Mouse (Mus musculus) liver, embryonic 14.5 days (tissue): ENCODE measurements around the gene Pcolce2.

Source experiments
- CTCF ChIP-seq: IDR thresholded peaks from 2 replicates; pipeline ENCODE4 v1.5.1; 2016; ENCODE audit warnings: antibody characterized with exemption, low read depth, control low read depth
- EP300 ChIP-seq: IDR thresholded peaks from 2 replicates; pipeline ENCODE4 v1.6.1; 2016; ENCODE audit warnings: antibody characterized with exemption, low read depth

DNA sequence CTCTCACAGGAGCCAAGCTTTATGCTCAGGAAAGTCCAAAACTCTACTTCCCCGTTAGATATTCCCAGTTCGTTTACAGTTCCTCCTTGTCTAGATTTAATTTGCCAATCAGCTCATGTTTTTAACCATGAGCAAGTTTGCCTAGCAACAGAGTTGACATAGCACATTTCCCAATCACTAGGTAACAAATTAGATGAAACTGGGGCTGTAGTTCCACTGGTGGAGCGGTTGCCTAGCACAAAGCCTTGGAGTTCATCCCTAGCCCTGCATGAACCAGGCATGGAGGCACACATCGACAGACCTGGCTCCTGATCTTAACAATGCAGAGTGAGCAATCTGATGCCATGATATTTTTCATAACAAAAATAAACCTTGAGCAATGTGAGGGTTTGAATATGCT is 61.9 kb downstream of the Pcolce2 start:
- TF ChIP-seq CTCF (no peak), EP300 (no peak)
